Mouse (Mus musculus): ENCODE measurements at regions not wholly inside any gene's neighbourhood (a gene's known extent, or its start where the extent isn't known, plus 50 kb on each side); places are given as distances from the start of the nearest gene placed in this dataset.

DNA sequence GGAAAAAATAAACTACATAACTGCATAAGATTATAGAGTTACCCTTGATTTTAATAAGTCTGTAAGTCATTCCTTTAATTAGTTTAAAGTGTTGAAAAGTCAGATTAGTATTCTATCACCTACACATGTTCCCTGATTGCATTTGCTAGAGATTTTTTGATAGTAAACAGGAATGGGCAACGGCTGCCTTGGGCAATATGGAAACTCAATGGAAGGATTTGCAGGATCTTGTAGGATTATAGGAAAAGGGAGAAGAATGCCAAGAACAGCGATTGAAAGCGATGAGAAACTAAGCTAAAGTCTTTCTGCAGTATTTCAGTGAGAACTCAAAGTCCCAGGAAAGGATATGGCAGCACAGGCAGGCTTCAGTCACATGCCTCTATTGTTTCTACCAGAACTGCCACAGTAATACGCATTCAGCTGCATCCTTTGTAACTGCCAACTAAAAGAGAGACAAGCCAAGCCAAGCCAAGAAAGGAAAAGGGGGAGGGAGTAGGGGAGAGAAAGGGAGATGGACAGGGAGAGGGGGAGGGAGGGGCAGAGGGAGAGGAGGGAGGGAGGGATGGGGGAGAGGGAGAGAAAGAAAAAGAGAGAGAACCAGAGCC, 340.3 kb downstream of the Kif16b start:
- no peak for DNase-seq

DNA sequence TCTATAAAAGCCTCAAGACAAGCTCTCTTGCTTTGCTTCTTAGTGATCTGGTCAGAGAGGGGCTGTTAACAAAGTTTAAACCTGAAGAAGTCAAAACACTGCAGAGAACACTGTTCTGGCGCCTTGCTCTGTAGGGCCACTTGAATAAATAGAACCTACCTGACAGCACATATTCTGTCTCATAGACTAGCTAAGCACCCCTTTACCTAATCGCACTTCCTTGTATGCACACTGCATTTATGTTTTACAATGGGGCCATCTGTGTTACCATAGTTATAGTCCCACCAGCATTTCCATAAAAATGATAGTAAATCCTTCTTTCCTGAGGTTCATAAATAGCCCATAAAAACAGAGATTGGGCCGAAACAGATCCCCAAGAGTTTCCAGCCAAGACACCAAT, 340.9 kb downstream of the Kif16b start:
- no peak for DNase-seq

DNA sequence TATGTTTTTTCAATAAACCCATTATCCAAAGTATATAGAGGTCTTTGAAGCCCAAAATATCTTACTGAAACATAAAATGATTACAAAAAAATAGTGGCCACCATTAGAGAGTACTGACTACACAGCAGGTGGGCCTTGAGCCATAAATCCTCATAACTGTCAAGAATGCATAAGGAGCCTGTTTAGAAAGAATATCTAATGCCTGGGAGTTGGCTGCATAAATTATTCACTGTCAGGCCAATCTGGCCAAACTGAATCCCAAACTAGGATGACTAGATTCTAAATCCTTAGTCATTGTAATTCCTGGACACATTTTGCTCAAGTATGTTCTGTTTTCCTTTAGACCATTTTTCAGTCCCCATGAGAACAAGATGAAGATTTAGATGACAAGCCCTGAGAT, 341.4 kb downstream of the Kif16b start:
- DNase-seq = no peak

DNA sequence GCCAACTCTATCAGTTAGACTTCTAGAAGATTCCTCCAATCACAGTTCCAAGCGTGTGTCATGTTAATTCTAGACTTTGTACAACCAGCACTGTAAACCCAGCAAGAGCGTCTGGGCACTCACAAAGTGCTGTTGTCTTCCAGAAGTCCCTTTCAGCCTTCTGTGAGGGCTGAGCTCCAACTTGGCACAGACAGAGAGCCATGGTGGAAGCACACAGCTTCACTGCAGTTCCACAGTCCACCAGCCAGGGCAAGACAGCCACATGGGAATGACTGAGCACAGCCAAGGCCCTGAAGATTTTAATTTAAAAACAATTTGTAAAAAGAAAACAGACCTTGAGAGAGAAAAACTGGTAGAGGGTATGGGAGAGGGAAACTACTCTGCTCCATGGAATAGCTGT, 346.5 kb downstream of the Kif16b start:
- DNase-seq = peak; percentile 14

DNA sequence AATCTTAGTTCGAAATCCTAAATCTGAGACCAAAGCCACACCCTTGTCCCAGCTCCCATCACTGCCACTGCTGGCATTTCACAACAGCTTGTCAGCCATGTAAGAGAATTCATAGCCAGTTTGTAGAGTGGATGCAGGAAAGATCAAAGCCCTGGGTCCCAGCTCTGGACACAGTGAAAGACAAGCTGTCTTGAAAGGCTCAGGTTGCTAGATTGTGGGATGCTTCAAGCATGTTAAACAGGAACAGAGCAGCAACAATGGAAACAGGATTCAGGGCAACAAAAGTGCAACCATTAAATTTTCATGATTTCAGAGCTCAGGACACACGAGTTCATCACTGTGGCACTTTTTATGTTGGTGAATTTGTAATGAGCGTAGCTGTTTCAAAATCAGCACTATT, 349.6 kb downstream of the Kif16b start:
- DNase-seq = no peak

DNA sequence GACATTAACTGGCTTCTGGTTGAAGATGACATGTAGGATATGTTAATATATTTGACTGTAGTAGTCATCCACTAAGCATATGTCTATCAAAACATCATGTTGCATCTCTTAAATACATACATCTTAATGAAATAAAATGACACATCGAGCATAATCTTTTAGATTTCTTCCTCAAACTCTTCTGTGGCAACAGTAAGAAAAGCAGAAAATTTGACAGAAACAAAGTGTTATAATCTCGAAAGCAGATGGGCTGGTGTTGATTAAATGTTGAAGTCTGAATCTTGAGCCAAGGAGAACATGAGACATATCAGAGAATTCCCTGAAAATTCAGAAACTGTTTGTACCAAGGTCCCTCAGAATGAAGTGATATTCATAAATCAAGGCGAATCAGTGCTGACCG, 352.6 kb downstream of the Kif16b start:
- no peak for DNase-seq

DNA sequence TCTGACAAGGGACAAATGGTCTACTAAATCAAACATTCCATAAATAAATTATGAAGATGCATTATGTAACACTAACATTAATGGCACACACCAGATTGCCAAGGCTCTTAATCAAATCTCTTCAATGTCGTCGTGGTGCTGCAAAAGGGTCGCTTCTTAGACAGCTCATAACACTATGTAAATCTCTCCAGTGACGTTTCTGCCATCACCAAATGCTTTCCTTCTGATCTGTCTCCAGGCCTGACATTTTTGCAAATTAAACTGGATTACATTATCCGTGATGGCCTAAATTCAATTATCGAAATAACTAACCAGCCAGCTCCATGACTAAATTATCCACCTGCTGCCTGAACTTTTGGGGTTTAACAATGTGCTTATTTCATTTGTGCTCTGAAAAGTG, 356.4 kb downstream of the Kif16b start:
- DNase-seq = no peak

DNA sequence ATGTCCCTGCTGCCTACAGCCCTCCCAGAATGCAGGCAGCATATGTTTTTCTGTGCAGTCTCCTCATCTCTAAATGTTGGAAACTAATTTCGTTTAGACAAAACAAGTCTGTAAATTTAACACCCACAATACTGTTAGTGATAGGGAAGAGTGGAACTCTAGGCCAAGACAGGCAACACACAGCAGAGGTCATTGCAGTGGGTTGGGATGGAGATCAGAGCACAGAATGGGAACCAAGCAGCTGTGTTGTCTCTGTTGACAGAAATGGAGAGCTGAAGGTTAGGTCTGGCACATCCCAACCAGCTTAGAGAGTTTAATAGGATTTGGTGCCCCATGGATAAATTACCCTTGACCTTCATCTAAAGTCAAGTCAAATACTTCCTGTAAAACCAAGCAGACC, 361.4 kb downstream of the Kif16b start:
- no peak for DNase-seq

DNA sequence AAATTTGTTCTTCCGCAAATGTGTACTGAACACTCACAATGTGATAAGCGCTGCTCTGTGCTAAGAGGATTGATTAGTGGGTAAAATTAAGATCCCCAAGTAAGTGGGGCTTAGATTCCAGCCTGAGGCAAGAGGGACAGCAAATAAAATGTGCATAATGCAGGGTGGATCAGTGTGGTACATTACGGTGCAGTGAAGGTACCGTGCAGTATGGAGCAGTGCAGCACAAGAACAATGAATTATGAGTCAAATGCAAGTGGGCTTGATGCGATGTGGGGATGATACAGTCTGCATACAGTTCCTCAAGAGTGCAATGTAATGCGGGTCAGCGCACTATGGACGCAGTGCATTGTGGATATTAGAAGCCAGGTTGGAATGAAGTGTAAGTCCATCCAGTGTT, 367.8 kb downstream of the Kif16b start:
- DNase-seq = no peak

DNA sequence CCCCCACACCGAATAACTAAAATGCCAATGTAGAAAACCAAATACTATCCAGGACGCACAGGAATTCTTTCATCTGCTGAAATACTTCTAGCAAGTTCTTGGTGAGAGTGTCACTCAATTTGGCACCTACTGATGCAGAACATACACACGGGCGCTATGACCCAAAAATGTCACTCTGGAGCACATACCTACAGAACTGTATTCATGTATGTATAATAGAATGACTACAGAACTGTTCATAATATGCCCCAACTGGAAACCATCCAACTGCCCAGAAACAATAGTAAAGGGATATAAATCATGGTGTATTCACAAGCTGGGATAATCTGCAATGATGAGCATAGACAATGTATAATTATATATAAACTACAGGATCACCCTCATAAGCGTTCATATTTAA, 378.9 kb downstream of the Kif16b start:
- DNase-seq = no peak

DNA sequence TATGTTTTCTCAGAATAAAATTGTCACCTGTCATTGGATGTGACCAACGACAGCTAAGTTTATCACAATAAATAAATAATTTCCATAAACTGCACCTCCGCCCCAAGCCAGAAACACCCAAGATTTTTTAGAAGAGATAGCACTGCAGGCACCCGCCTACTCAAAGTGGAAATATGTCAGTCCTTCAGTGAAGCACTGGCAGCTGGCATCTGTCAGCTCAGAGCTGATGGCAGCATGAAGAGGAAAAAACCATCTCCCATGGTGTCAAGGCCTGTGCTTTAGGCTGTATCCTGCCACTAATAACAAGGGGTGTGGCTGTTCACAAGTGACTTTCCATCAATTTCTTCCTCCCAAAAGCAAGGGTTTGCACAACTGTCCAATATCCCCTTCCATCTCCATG, 383.6 kb downstream of the Kif16b start:
- DNase-seq = no peak

DNA sequence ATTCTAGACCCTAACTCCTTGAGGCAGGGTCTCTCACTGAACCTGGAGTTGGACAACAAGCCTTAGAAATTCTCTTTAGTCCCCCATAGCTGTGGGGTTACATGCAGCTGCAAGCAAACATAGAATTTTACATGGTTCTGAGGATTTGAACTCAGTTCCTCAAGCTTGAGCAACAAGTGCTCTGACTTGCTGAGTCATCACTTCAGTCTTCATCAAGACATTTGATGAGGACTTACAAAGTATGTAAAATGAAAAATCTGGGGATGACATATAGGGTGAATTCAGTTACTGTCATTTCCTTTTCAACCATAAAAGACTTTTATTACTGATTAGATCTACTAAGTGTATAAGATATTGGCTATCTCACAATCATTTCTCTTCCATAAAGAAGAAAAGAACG, 396.1 kb downstream of the Kif16b start:
- no peak for DNase-seq

All from adrenal gland, postnatal 25 days (tissue).